Mouse (Mus musculus): ENCODE measurements around the gene Rps11. TPM values are rescaled to one million over a fixed set of nuclear protein-coding genes. Genes with fewer than 3 reads are reported as not detected.

The Rps11 gene
- polyA plus RNA-seq, 1 experiment = 310 TPM

DNA sequence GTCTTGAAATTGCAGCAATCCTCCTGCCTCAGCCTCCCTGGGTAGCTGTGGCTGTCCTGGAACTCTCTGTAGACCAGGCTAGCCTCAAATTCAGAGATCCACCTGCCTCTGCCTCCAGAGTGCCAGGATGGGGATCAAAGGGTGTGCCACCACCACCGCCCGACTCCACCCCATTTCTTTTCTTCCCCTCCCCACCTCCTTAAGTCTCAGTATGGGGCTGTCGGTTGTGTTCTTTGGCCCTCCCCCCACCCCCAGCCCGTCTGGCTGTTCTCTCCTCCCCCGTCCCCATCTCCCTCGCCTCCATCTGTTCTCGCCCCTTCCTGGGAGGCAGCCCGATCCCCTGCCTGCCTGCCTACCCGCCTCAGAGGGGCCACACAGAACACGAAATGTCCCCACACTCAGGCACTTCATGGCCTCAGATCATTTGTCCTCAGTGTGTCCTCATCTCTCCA lies 42.7 kb upstream of the Rps11 start:
- TF ChIP-seq POLR2A (IDR thresholded peaks at IDR 0.05; ENCODE audit: low read depth, low read length) = no peak
- TF ChIP-seq CTCF (conservative IDR thresholded peaks at IDR 0.05; ENCODE audit: insufficient read depth, insufficient read length, low read depth, low read length) = no peak
- DNase-seq = no peak
- 31% methylated on average over 10 of the region's 10 CpGs for WGBS
- H3K27me3 ChIP-seq (replicated peaks; ENCODE audit: control insufficient read depth, insufficient read depth, low read length) = peaks cover 2% of the 10 kb centered on the region
- H3K36me3 ChIP-seq (ENCODE audit: control insufficient read depth, insufficient read depth, low read length) = no peaks in the 10 kb centered on the region
- H3K4me3 ChIP-seq (ENCODE audit: insufficient read depth, low read depth, low read length) = no peak overlapping the region
- no peak overlapping the region for H3K27ac ChIP-seq (ENCODE audit: insufficient read depth, low read depth, low read length)
- H3K4me1 ChIP-seq (ENCODE audit: control insufficient read depth, insufficient read depth, low read length) = no peaks in the 10 kb centered on the region

- Histone ChIP-seq H3K27me3 (replicated peaks; ENCODE audit: control insufficient read depth, insufficient read depth, low read length) (peaks cover 2% of the 10 kb centered on the region), H3K4me3 (ENCODE audit: insufficient read depth, low read depth, low read length) (no peak overlapping the region), H3K36me3 (ENCODE audit: control insufficient read depth, insufficient read depth, low read length) (no peaks in the 10 kb centered on the region), H3K4me1 (ENCODE audit: control insufficient read depth, insufficient read depth, low read length) (no peaks in the 10 kb centered on the region; the same call in 1 of the 2 replicates), H3K27ac (ENCODE audit: insufficient read depth, low read depth, low read length) (no peak overlapping the region)
- 68% methylated on average over 11 of the region's 11 CpGs for WGBS
- TF ChIP-seq CTCF (conservative IDR thresholded peaks at IDR 0.05; ENCODE audit: insufficient read depth, insufficient read length, low read depth, low read length) (no peak), POLR2A (IDR thresholded peaks at IDR 0.05; ENCODE audit: low read depth, low read length) (no peak)
- DNase-seq = no peak
Measured at GRCm38 (mm10) chr7:45165701-45166100, 41.5 kb upstream of the Rps11 start.

DNA sequence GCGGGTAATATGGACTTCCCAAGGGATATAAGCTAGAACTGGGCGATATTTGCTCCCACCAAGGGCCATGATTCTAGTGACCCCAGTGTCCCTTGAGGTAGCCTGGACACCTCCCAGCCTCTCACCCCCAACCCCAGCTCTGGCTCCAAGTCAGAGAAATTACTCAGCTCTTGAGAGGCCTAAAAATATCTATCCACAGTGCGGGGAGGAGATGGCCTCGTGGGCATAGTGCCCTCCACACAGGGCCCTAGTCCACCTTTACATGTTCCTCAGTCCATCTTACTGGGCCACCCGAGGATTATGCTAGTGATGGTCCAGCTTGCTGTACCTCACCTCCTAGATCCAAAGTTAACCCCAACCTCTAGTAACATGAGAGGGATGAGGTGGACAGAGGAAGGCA lies 40.6 kb upstream of the Rps11 start:
- WGBS = 74% methylated on average over 5 of the region's 5 CpGs
- Histone ChIP-seq H3K27ac (ENCODE audit: insufficient read depth, low read depth, low read length) (no peak overlapping the region), H3K36me3 (ENCODE audit: control insufficient read depth, insufficient read depth, low read length) (no peaks in the 10 kb centered on the region), H3K4me1 (ENCODE audit: control insufficient read depth, insufficient read depth, low read length) (no peaks in the 10 kb centered on the region; the same call in 1 of the 2 replicates), H3K27me3 (replicated peaks; ENCODE audit: control insufficient read depth, insufficient read depth, low read length) (peaks cover 2% of the 10 kb centered on the region), H3K4me3 (ENCODE audit: insufficient read depth, low read depth, low read length) (no peak overlapping the region)
- no peak for DNase-seq
- TF ChIP-seq POLR2A (IDR thresholded peaks at IDR 0.05; ENCODE audit: low read depth, low read length) = no peak
- TF ChIP-seq CTCF (conservative IDR thresholded peaks at IDR 0.05; ENCODE audit: insufficient read depth, insufficient read length, low read depth, low read length) = no peak

- TF ChIP-seq POLR2A (IDR thresholded peaks at IDR 0.05; ENCODE audit: low read depth, low read length) = no peak
- no peak for TF ChIP-seq CTCF (conservative IDR thresholded peaks at IDR 0.05; ENCODE audit: insufficient read depth, insufficient read length, low read depth, low read length)
- Histone ChIP-seq H3K4me1 (ENCODE audit: control insufficient read depth, insufficient read depth, low read length) (no peaks in the 10 kb centered on the region; the same call in 1 of the 2 replicates), H3K36me3 (ENCODE audit: control insufficient read depth, insufficient read depth, low read length) (no peaks in the 10 kb centered on the region), H3K27ac (ENCODE audit: insufficient read depth, low read depth, low read length) (no peak within 1 kb of the TSS), H3K4me3 (ENCODE audit: insufficient read depth, low read depth, low read length) (0 out of 2 replicates have a peak within 1 kb of the TSS, but pooled peaks have one; percentile 4), H3K27me3 (replicated peaks; ENCODE audit: control insufficient read depth, insufficient read depth, low read length) (peaks cover 2% of the 10 kb centered on the region)
- peak; percentile 44 for DNase-seq
- 5% methylated on average over 40 of the region's 41 CpGs for WGBS
Measured at GRCm38 (mm10) chr7:45163735-45164490, 39.7 kb upstream of the Rps11 start, which contains the start of gene Slc17a7. Gene Slc17a7, plus strand, starts transcription at chr7:45163949.

DNA sequence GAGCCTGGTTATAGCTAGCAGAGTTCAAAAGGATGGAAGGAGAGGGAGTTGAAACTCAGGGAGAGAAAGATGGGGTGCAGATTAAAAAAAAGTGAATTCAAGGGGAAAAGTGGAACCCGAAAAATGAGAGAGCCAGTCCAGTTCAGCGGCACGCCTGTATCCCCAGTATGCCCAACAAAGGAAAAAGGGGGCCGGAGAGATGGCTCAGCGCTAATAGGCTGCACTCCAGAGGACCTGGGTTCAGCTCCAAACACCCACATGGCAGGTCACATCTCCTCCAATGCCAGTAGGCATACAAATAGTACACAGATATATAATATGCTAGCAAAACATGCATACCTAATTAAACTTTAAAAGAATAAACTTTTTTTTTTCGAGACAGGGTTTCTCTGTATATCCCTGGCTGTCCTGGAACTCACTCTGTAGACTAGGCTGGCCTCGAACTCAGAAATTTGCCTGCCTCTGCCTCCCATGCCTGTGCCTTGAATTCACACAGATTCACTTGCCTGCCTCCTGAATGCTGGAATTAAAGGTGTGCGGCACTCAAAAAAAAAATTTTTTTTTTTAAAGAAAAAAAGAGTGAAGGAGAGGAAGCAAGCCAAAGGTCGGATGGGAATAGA lies 38.9 kb upstream of the Rps11 start:
- H3K4me3 ChIP-seq (ENCODE audit: insufficient read depth, low read depth, low read length) = no peak overlapping the region
- TF ChIP-seq CTCF (conservative IDR thresholded peaks at IDR 0.05; ENCODE audit: insufficient read depth, insufficient read length, low read depth, low read length) (no peak), POLR2A (IDR thresholded peaks at IDR 0.05; ENCODE audit: low read depth, low read length) (no peak)
- no peaks in the 10 kb centered on the region for H3K36me3 ChIP-seq (ENCODE audit: control insufficient read depth, insufficient read depth, low read length)
- H3K27ac ChIP-seq (ENCODE audit: insufficient read depth, low read depth, low read length) = no peak overlapping the region
- no peaks in the 10 kb centered on the region; the same call in 1 of the 2 replicates for H3K4me1 ChIP-seq (ENCODE audit: control insufficient read depth, insufficient read depth, low read length)
- no peak for DNase-seq
- peaks cover 2% of the 10 kb centered on the region for H3K27me3 ChIP-seq (replicated peaks; ENCODE audit: control insufficient read depth, insufficient read depth, low read length)
- 75% methylated on average over 9 of the region's 9 CpGs for WGBS

GRCm38 (mm10) chr7:45162551-45162950 lies 38.3 kb upstream of the Rps11 start:
- Histone ChIP-seq H3K27ac (ENCODE audit: insufficient read depth, low read depth, low read length) (no peak overlapping the region), H3K4me3 (ENCODE audit: insufficient read depth, low read depth, low read length) (no peak overlapping the region), H3K4me1 (ENCODE audit: control insufficient read depth, insufficient read depth, low read length) (no peaks in the 10 kb centered on the region; the same call in 1 of the 2 replicates), H3K27me3 (replicated peaks; ENCODE audit: control insufficient read depth, insufficient read depth, low read length) (no peaks in the 10 kb centered on the region), H3K36me3 (ENCODE audit: control insufficient read depth, insufficient read depth, low read length) (no peaks in the 10 kb centered on the region)
- WGBS = 25% methylated on average over 6 of the region's 6 CpGs
- DNase-seq = no peak
- no peak for TF ChIP-seq CTCF (conservative IDR thresholded peaks at IDR 0.05; ENCODE audit: insufficient read depth, insufficient read length, low read depth, low read length)
- no peak for TF ChIP-seq POLR2A (IDR thresholded peaks at IDR 0.05; ENCODE audit: low read depth, low read length)

Data from kidney, adult 2 months (tissue).